Mouse (Mus musculus) neural tube, embryonic 10.5 days (tissue): ENCODE measurements at regions not wholly inside any gene's neighbourhood (a gene's known extent, or its start where the extent isn't known, plus 50 kb on each side); places are given as distances from the start of the nearest gene placed in this dataset.
"Not testable (repeated sequence)": the region's sequence is repeated elsewhere in the genome, so short reads cannot be mapped to it uniquely, and the experiment has no call there.

Experiments used
- DNase-seq: peaks from one replicate; pipeline ENCODE4 v3.0.0-alpha.2; 2017; ENCODE audit warnings: low spot score; ENCODE audit errors: extremely low spot score

- no peak for DNase-seq
These were observed 85.0 kb downstream of the Glrx3 start for GRCm38 (mm10) chr7:137522450-137522849.

- DNase-seq = no peak
These were observed 96.1 kb downstream of the Glrx3 start for GRCm38 (mm10) chr7:137533476-137533875.

GRCm38 (mm10) chr7:137549991-137550390 lies 112.6 kb downstream of the Glrx3 start:
- no peak for DNase-seq

GRCm38 (mm10) chr7:137552551-137553198 lies 115.3 kb downstream of the Glrx3 start:
- no peak for DNase-seq

- DNase-seq = no peak
These were observed 118.1 kb downstream of the Glrx3 start for GRCm38 (mm10) chr7:137555481-137555880.

GRCm38 (mm10) chr7:137557439-137557838 lies 120.0 kb downstream of the Glrx3 start:
- DNase-seq = no peak

GRCm38 (mm10) chr7:137558871-137559270 lies 121.5 kb downstream of the Glrx3 start:
- no peak for DNase-seq

- no peak for DNase-seq
These were observed 132.8 kb downstream of the Glrx3 start for GRCm38 (mm10) chr7:137570199-137570598.

GRCm38 (mm10) chr7:137575491-137575890 lies 138.1 kb downstream of the Glrx3 start:
- DNase-seq = no peak

GRCm38 (mm10) chr7:137576251-137576650 lies 138.8 kb downstream of the Glrx3 start:
- no peak for DNase-seq

- DNase-seq = no peak
These were observed 146.1 kb downstream of the Glrx3 start for GRCm38 (mm10) chr7:137583556-137583955.

GRCm38 (mm10) chr7:137584916-137585315 lies 147.5 kb downstream of the Glrx3 start:
- DNase-seq = not testable (repeated sequence)

- no peak for DNase-seq
These were observed 156.2 kb downstream of the Glrx3 start for GRCm38 (mm10) chr7:137593570-137593969.

GRCm38 (mm10) chr7:137595567-137595966 lies 158.2 kb downstream of the Glrx3 start:
- DNase-seq = no peak

- DNase-seq = no peak
These were observed 158.7 kb downstream of the Glrx3 start for GRCm38 (mm10) chr7:137596161-137596560.

- peak; percentile 83 for DNase-seq
These were observed 165.6 kb downstream of the Glrx3 start for GRCm38 (mm10) chr7:137603039-137603438.

GRCm38 (mm10) chr7:137609752-137610151 lies 172.3 kb downstream of the Glrx3 start:
- DNase-seq = no peak

GRCm38 (mm10) chr7:137611363-137611762 lies 173.9 kb downstream of the Glrx3 start:
- no peak for DNase-seq

GRCm38 (mm10) chr7:137611891-137612522 lies 174.6 kb downstream of the Glrx3 start:
- DNase-seq = no peak

GRCm38 (mm10) chr7:137618406-137619133 lies 181.2 kb downstream of the Glrx3 start:
- DNase-seq = no peak

- DNase-seq = peak; percentile 45
These were observed 181.9 kb downstream of the Glrx3 start for GRCm38 (mm10) chr7:137619286-137619789.

GRCm38 (mm10) chr7:137628266-137628665 lies 190.9 kb downstream of the Glrx3 start:
- no peak for DNase-seq
